Mouse (Mus musculus) kidney, adult 2 months (tissue): ENCODE measurements around the gene Pes1.

ENCODE experiments used
- CTCF ChIP-seq: fragments of 200-500 bp; conservative IDR thresholded peaks from 2 replicates; pipeline ENCODE4 v1.5.1; 2011; ENCODE audit warnings: low read depth, mild to moderate bottlenecking, control low read depth, low read length, moderate library complexity, mixed read lengths; ENCODE audit not compliant: insufficient read depth, insufficient read length
- POLR2A ChIP-seq: fragments of 200-500 bp; IDR thresholded peaks from one replicate; pipeline ENCODE4 v1.6.1; 2011; ENCODE audit warnings: low read depth, low read length, control low read depth

DNA sequence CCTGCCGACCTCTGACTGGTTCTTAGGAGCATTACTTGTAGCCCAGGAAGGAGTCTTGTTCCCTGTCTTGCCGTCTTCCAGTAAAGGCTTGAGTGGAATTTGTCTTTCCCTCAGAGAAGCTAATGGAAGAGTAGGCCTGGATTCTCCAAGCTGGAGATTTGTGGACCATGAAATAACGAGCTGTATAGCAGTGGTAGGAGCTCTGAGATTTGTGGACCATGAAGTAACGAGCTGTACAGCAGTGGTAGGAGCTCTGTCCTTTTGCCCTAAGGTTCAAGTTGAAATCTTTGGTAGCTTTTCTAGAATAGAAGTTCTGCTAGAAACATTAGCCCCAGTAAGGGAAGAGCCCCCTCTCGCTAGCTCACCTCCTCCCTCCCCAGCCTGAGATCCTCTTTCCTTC is 14.6 kb downstream of the Pes1 start:
- TF ChIP-seq CTCF (no peak), POLR2A (no peak)
